Mouse (Mus musculus) cerebellum, adult 8-10 months (tissue): ENCODE data around the gene Ptch2.

Experiments used
- DNase-seq: peaks from one replicate; pipeline ENCODE4 v3.0.0; 2022

The Ptch2 gene

DNA sequence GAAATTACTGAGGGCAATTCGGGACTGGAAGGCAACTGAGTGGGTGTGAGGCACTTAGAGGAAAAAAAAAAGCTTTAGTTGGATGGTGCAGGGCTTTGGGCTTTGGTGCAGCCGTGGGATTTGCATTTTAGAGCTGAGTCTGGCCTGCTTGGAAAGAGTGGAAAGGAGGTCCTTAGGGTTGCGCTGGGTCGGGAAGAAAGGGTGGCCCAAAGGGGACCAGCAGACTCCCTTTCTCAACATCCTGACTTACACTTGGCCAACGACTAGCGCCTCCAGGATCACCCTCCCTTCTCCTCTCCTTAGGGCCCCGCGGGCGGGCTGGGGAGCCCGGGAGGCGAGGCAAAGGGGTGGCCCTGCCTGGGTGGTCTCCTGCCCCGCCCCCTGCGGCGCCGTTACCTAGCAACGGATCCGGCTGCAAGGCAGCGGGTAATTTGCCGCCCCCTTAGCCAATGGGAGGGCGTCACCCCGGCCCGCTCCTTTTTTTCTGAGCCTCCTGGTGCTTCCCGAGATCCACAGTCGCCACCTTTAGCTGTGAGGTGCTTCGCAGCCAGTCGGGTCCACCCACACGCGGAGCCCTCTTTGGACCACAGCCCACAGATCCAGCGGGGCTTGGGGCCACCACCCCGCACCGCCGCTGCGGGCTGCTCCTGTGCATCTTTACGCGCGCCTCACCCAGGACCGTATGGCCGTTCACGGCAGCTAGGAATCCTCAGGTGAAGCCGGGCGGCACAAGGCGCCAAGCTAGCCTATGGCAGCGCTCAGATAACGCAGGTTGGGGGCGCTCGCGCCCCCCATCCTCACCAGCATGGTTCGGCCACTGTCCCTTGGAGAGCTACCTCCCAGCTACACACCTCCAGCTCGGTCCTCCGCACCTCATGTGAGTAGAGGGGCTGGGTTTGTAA is at the start of gene Ptch2:
TSS of gene Ptch2 (plus strand) at position 525 of the 902 bp plus-strand sequence.
- DNase-seq = no peak

DNA sequence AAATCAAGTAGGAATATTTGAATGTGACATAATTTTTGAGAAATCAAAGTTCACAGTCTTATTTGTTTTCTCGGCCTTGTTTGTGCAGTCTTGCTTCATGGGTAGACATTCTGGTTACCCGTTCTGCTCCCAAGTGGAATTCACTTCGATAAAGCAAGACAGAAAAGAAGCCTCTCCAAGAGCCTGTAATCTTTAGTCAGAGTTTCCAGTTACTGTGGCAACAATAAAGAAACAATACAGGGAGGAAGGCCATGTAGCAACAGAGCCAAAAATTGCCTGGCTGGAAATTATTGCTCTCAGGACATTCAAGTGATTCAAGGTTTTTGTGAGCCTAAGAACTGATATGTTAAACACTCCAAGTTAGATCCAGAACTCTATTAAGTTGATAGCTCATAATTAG is 47.0 kb upstream of the Ptch2 start:
- no peak for DNase-seq

DNA sequence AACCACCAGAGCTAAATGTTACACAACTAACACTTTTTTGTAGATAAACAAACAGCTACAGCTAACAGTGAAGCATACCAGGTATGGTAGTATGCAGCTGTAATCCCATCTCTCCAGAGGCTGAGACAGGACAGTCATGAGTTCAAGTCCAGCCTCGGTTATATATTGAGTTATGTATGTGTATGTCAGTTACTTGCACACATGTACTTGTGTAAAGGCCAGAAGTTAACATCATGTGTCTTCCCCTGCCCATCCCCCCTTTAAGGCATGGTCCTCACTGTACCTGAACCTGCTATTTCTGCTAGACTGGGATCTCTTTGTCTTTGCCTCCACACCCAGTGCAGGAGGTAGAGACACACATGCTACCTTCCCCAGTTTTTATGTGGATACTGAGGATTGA is 46.4 kb upstream of the Ptch2 start:
- DNase-seq = no peak

DNA sequence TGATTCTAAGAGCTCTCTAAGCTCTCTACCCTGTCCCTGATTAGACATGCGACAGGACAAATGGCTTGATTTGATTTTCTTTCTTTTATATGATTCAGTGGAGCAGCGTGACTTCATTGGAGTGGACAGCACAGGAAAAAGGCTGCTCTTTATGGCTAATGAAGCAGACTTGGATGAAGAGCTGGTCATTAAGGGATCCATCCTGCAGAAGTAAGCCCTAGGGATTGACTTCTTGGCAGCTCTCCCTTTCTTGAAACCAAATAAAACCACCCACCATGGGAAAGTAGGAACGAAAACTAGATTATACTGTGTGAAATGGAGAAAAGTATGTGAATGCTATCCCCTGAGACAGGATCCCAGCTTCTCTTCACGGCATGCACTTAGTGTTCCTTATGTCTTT is 43.2 kb upstream of the Ptch2 start:
- no peak for DNase-seq

DNA sequence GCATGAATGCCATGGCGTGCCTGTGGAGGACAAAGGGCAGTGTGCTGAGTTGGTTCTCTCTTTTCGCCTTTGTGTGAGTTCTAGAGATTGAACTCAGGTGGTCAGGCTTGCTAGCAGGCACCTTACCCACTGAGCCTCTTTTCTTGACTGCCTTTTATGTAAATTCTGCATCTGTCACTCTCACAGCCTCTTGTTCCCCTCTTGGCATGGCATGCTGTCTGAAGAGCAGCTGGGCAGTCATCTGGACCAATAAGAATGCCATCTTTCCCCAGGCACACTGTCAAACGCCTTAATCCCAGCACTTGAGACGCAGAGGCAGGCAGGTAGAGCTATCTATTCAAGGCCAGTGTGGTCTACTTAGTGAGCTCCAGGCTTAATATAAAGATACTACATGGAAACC is 41.9 kb upstream of the Ptch2 start:
- no peak for DNase-seq

DNA sequence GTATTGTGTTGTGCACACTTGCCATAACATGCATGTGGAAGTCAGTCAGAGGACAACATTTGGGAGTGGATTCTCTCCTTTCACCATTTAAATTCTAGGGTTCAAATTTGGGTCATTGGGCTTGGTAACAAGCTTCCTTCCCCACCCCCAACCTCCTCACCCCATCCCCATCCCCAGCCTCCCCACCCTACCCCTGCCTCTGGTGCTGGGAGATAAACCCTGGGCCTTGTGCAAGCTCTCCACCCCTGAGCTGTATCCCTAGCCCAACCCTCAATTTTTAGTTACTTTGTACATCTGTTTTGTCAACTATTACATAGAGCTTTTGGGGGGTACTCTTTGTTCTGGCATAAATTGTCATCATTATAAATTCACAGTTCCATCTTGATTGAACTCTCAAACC is 39.8 kb upstream of the Ptch2 start:
- DNase-seq = no peak

DNA sequence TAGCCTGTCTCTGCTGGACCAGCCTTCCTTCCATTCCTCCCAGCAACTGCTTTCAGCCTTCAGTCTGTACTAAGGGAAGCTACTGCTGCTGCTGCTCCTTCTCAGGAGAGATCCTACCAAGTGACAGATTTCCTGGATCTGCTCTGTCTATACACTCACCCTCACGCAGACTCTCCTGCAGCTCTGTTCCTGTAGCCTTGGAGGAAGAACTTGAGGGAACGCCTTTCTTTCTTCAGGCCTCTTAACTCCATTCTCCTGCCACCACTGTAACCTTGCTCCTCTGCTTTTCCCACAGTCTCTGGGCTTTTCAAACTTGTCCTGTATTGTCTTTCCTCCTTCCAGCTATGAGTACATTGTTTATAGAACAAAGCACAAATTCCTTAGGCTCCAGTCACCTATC is 39.4 kb upstream of the Ptch2 start:
- no peak for DNase-seq

DNA sequence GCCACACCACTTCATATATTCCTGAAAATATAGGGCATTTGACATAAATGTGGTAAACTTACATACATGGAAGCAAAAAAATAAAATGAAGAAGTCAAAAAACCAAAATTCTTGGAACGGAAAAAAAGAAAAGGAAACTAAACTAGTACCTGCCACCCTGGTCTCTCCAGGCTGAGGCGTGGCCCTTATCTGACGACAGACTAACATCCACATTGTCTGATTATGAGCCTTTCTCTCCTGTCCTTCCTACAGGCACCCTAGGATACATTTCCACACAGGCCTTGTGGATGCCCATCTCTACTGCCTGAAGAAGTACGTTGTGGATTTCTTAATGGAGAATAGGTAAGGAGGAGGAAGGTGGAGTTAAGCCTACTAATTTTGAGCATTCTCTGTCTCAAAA is 37.4 kb upstream of the Ptch2 start:
- DNase-seq = no peak

DNA sequence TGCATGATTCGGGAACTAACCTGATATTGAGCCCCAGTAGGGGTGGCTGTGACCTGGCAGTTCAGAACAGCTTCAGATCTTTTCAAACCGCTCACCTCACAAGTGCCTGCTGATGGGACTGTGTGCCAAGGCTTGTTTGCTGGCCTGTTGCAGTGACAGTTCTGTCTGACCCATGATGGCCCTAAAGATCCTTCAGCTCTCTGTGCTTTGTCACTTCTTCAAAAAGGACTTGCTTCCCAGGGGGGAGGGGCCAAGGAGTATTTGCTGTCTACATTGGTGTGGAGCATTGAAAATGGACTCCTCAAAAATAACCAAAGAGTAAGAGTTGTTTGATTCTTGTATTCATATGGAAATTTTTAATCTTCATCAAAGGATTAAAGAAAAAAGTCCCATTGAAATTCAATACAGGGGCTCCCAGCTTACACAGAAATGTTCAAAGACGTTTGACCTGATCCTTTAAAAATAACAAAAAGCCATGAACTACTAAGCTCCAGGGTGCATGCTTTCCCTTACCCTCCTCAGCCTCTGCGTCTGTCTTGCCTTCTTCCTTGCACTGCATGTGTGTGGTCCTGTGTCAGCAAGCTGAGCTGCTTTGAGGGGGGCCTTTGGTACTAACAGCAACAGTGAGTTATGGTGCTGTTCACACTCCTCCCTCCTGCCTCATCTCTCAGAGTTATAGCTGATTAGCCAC is 33.0 kb upstream of the Ptch2 start:
- DNase-seq = no peak

DNA sequence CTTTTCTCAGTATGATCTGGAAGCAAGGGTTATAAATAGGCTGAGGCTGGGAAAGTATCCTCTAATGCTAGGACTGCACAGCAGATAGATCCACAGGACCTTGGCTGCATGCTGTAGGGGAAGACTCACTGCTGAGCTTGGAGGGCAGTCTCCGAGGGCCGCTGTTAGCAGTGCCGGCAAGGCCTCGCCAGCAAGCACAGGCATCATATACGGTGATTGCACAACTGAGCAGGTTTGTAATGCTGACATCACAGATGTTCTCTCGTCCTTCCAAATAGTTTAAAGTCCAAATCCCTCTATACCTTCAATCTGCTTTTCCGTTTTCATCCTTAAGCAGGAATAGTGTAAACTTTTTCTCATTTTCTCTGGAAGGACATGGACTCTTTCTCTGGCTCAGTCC is 27.8 kb upstream of the Ptch2 start:
- no peak for DNase-seq

DNA sequence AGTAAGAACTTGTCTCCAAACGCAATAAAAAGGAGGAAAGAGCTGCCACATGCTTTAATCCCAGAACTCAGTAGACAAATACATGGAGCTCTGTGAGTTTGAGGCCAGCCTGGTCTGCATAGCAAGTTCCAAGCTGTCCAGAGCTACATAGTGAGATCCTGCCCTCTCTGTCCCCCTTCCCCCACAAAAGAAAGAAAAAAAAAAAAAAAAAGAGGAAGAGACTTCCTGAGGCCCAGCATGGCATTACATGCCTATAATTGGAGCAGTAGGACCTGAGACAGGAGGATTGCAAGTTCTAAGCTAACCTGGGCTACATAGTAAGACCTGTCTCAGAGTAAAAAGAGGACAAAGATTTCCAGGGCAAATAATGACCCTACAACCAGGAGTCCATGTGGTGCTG is 26.2 kb upstream of the Ptch2 start:
- DNase-seq = no peak

DNA sequence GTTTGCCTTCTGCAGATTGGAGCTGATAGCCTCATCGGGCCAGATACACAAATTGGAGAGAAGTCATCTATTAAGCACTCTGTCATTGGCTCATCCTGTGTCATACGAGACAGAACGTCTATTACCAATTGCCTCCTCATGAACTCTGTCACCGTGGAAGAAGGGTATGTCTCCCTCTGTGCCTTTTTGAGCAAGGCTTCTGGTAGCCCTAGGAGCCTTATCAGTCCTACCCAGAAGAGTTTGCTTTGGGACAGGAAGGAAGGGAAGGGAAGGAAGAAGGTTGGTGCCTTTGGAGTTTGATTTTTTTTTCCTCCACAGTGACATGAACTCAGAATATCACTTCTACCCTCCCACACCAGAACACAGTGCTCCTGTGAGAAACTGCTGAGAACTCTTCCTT is 25.3 kb upstream of the Ptch2 start:
- no peak for DNase-seq

DNA sequence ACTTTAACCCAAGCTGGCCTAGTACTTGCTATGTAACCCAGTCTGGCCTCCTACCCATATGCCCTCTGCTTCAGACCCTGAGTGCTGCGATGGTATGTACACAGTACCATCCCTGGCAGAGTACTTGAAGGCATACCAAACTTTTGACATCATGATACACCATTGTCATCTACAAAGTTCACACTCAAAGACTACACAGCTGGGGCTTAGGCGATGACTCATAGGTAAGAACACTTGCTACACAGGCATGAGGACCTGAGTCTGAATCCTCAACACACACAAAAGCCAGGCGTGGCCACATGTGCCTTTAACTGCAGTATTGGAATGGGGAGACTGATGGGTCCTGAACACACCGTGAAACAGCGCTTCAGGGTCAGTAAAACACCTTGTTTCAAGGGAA is 24.7 kb upstream of the Ptch2 start:
- no peak for DNase-seq

DNA sequence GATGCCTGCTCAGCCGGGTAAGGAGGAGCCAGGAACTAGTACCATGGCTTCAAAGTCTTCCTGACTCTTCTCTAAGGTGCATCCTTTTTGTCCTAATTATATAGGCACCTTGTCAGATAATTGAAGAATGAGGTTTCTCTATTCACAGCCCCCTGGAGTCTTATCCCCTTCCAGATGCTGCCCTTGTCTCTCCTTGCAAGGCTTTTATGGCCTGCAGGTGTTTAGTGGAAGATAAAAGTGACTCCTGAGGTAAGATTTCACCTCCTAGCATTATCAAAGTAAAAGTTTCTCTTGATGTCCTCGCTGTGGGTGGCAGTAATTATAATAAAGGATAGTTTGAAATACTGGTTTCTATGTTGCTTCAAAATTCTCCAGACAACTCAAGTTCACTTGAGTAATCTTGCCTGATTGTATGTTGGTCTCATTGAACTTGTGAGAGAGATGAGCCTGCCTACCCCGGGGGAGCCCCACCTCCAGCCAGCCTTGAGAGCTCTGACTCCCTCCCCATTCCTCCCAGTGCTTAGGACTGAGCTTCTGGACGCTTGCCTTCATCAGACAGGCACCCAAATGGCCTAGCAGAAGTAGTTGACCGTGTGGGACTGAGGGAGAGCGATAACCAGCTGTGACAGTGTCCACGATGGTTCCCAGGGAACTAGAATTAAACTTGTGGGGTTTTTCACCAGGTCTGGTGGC is 7.8 kb upstream of the Ptch2 start:
- no peak for DNase-seq

DNA sequence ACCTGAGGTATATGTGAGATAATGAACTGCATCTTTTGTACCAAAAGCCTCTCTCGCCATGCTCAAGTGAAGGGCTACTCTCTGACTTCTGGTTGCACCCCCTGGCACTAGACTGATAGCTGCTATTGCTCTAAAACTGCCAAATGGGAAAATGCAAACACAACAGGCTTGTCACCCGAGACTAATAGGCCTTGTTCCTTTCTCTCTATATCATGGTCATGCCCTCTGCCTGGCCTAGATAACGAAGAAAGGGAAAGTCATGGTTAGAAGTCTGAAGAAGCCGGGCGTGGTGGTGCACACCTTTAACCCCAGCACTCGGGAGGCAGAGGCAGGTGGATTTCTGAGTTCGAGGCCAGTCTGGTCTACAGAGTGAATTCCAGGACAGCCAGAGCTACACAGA is 5.3 kb upstream of the Ptch2 start:
- DNase-seq = no peak

DNA sequence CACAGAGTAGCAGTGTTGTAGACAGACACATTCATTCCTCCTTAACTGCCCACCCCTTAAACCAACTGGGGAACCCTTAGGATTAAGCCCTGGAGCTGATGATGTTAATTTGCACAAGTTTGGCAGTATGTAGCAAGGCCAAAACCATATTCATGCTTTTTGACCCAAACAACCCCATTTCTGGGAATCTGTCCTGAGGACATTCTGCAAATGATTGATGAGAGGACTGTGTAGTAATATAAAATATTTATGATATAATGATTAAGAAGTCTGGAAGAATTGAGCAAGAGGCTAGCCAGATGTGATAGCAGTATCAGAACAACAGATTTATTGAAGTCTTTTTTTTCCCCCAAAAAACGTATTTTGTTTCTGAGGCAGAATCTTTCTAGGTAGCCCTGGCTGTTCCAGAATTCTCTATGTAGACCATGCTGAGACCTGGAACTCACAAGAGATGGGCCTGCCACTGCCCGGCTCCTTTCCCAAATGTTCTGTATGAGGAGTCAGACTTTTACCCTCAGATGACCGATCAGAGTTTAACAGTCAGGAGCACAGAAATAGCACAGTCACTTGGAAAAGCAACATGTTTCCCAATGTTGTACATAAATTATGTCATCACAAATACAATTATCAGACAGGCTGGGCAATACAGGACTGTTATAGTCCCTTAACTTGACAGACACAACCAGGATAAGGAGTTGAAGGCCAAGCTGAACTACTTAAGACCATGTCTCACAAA is 1.1 kb upstream of the Ptch2 start:
- no peak for DNase-seq

DNA sequence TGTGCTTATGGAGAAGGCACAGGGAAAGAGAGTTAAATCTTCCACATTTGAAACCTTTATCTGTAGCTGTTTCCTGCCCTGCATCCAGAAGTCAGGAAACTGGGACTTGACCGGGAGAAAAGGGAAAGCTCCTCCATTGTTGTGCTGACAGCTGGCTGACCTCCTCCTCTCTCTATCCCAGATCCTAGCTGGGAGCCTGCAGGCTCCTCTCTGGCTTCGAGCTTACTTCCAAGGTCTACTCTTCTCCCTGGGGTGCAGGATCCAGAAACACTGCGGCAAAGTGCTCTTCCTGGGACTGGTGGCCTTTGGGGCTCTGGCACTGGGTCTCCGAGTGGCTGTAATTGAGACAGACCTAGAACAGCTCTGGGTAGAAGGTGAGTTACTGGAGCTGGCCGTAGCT is 791 bp downstream of the Ptch2 start:
- DNase-seq = no peak

DNA sequence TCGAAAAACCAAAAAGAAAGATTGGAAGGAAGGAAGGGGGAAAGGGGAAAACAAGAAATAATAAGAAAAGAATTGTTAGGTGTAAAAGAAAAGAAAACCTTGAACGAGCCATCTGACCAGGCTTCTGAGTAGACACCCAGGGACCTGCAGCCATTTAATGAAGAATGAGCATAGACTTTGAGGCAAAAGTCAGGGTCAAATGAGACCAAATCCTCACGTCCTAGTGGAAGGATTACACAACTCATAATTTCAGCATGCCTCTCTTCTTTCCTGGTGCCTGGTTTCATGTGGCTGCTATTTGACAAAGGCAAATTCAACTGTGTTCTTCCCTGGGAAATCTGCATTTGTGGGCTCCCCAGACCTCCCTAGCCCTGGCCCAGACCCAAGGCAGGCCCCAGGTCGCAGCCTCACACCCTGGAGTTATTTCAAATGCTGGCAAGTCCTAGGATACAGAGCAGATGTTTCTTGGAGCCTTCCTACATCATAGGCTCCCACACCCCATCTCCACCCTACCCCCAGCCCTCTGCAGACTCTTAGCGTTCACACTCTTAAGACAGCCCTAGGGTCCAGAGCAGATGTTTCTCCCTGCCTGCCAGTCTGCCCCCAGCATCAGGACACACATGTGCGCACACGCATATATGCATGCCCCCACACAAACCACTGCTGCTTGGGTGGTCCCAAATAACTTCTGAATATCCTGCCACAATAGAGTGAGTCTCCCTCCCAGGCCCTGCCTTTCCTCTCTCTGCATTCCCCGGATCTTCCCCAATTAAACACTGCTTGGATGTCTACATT is 2.3 kb downstream of the Ptch2 start:
- no peak for DNase-seq

DNA sequence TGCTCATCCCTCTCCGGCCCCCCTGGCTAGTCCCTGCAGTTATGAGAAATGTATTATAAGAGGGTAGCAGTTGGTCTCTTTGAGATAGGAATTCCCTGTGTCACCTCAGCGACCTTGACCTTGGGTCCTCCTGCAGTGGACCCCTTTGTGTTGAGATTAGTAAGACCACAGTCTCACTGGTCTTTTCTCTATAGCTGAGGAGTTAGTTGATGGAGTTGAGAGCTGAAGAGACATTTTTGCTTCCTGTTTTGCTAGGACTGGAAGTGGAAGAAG is 2.8 kb downstream of the Ptch2 start:
- no peak for DNase-seq

DNA sequence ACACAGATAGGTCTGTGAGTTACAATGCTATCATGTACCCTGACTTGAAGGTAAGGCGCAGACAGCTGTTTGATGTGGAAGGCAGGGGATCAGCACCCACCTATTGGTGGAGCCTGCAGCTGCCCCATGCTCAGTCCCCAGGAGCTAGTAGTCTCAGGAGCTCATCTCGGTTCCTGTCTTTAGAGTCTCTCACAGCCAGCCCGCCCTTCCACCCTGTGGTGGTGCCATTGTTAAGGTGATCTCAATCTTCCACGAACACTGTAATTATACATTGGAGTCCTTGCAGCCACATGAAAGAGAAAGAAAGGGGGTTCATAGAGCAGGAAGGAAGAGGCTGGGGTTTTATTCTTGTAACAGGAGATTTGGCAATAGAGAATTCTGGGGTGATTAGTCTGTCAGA is 4.2 kb downstream of the Ptch2 start:
- DNase-seq = no peak

DNA sequence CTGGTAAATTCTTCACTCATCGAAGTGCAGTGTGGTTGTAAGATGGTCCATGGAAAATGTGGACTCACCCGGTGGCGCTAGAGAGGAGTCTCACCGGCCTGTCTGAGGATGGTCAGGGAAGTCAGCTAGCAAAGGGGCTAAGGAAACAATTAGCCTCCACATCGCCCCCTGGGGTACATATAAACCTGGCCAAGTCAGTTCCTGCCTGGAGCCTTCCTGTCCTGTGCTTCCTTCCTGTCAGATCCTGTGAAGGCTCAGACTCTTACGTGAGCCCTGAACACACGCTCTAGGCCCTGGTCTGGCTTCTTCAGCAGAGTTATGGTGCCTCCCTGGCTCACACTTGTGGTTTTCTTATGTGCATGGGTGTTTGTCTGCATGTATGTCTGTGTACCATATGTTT is 5.3 kb downstream of the Ptch2 start:
- no peak for DNase-seq

DNA sequence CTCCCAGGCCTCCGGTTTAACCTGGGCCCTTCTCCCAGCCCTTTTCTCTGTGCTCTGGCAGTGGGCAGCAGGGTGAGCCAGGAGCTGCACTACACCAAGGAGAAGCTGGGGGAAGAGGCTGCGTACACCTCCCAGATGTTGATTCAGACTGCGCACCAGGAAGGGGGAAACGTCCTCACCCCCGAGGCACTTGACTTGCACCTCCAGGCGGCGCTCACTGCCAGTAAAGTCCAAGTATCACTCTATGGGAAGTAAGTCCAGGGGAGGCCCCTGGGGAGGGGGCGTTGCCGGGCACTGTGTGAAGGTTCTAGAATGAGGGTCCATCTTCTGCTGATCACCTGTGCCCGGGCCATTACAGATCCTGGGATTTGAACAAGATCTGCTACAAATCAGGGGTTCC is 8.8 kb downstream of the Ptch2 start:
- DNase-seq = no peak

DNA sequence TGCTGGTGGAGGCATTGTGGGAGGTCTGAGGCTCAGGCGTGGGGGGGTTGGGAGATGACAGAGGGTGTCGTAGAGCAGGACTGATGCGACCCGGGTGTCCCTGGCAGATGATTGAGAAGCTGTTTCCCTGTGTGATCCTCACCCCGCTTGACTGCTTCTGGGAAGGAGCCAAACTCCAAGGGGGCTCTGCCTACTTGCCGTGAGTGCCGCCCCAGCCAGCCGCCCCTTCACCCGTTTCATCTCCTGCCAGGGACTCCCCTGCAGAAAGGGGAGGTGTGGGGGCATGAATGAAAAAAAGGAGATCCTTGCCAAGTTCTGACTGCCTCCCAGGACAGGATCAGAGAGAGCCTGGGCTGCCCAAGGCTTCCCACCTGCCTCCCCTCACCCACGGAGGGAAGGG is 9.3 kb downstream of the Ptch2 start:
- no peak for DNase-seq
